Mouse (Mus musculus) erythroblast, embryonic 14.5 days (primary cell): ENCODE results near the gene Slc37a3. TPM values are rescaled to one million over a fixed set of nuclear protein-coding genes. Genes with fewer than 3 reads are reported as not detected.
A peak's percentile ranks its signal among the peaks of the same experiment; 100 is the strongest.
"Not testable (repeated sequence)": the region's sequence is repeated elsewhere in the genome, so short reads cannot be mapped to it uniquely, and the experiment has no call there.

ENCODE experiments used
- H3K27me3 ChIP-seq: 2 replicates; pipeline ENCODE4 v1.6.1; 2012; ENCODE audit warnings: inconsistent platforms; ENCODE audit not compliant: control insufficient read depth
- H3K36me3 ChIP-seq: 2 replicates; pipeline ENCODE4 v1.6.1; 2012; ENCODE audit warnings: mild to moderate bottlenecking, inconsistent platforms; ENCODE audit not compliant: control insufficient read depth
- H3K4me1 ChIP-seq: 2 replicates; pipeline ENCODE4 v1.6.1; 2012; ENCODE audit warnings: inconsistent platforms; ENCODE audit not compliant: control insufficient read depth
- H3K4me3 ChIP-seq: replicated peaks from 2 replicates; pipeline ENCODE3; 2012; ENCODE audit warnings: moderate library complexity, mild to moderate bottlenecking, inconsistent platforms
- H3K9me3 ChIP-seq: 2 replicates; pipeline ENCODE4 v1.6.1; 2012; ENCODE audit warnings: low read length, inconsistent platforms, mixed read lengths; ENCODE audit not compliant: control insufficient read depth
- GATA1 ChIP-seq: IDR thresholded peaks from 2 replicates; pipeline ENCODE4 v1.6.1; 2012; ENCODE audit warnings: low read length, inconsistent platforms, mixed read lengths
- TAL1 ChIP-seq: IDR thresholded peaks from 3 replicates; pipeline ENCODE4 v1.6.1; 2012; ENCODE audit warnings: low read length, inconsistent platforms, mixed read lengths
- polyA plus RNA-seq: library from polyadenylated mRNA; stranded (reverse); fragments of >175 nt; gene quantifications from 2 replicates; pipeline ENCODE4 v1.2.3, GENCODE M21; 2012

Gene Slc37a3
- 0.05 TPM in 1 of 2 replicates, not detected in the other for polyA plus RNA-seq

DNA sequence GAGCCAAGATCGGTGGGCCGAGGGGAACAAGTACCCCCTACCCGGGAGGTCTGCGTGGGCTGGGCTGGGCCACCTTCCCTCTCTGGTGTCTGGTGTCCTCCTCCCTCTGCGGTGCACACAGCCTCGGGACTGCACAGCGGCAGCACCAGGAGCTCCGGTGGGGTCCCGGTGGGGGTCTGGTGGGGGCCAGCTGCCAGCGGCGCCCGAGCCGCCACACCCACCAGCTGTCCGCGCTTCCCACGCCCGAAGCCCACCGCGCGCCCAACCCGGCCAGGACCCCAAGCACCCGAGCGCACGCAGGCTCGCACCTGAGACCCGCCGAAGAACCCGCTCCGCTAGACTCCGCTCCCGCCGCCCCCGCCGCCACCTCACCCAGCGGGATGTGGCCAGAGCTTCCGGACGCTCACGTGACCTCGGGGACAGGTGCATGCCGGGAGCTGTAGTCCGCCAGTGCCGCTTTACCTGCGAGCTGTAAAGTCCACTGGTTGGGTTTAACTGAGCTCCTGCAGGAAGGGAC is at the start of gene Slc37a3:
Gene Slc37a3, minus strand, starts transcription at position 365 of the 517 bp plus-strand sequence.
- H3K27me3 ChIP-seq = peaks cover 66% of the 10 kb centered on the region
- peaks cover 6% of the 10 kb centered on the region; the same call in 1 of the 2 replicates for H3K36me3 ChIP-seq
- H3K9me3 ChIP-seq = no peaks in the 10 kb centered on the region
- TF ChIP-seq GATA1 (no peak), TAL1 (no peak)
- H3K4me1 ChIP-seq = peaks cover 18% of the 10 kb centered on the region
- H3K4me3 ChIP-seq = peak within 1 kb of the TSS; percentile 82

DNA sequence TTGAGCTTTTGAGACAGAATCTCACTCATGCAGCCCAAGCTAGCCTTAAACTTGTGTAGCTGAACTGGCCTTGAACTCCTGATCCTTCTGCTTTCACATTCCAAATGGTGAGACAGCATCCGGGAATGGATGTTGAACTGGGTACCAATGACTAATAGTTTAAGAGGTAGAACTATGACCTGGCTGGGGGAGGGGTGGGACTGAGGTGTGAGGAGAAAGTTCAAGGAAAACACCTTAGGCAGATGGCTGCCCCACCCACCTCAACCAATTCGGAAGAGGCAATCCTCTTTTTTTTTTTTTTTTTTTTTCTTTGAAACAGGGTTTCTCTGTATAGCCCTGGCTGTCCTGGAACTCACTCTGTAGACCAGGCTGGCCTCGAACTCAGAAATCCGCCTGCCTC is 49.2 kb upstream of the Slc37a3 start:
- Histone ChIP-seq H3K27me3 (no peaks in the 10 kb centered on the region), H3K9me3 (peaks cover 3% of the 10 kb centered on the region), H3K4me1 (peaks cover 94% of the 10 kb centered on the region), H3K4me3 (no peak overlapping the region), H3K36me3 (peaks cover 4% of the 10 kb centered on the region)
- TF ChIP-seq GATA1 (no peak), TAL1 (no peak)

DNA sequence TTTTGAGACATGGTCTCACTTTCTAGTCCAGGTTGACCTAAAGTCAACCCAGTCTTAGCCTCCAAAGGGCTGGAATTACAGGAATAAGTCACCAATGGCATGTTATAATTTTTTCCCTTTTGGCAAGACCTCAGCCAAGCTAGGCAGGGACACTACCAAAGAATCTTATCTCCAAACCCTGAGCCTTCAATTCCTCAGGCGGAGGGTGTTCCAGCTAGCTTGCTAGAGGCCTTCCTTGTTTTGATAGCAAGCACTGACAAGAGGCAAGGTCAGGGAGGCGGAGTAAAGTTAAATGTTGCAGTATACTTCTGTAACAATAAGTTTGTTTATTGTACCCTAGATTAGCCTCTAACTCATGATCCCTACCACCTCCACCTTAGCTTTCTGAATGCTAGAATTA is 47.7 kb upstream of the Slc37a3 start:
- H3K9me3 ChIP-seq = peaks cover 3% of the 10 kb centered on the region
- TF ChIP-seq TAL1 = no peak
- no peak for TF ChIP-seq GATA1
- H3K4me1 ChIP-seq = peaks cover 96% of the 10 kb centered on the region
- H3K36me3 ChIP-seq = peaks cover 4% of the 10 kb centered on the region
- H3K4me3 ChIP-seq = peak overlapping the region; percentile 13
- H3K27me3 ChIP-seq = no peaks in the 10 kb centered on the region

DNA sequence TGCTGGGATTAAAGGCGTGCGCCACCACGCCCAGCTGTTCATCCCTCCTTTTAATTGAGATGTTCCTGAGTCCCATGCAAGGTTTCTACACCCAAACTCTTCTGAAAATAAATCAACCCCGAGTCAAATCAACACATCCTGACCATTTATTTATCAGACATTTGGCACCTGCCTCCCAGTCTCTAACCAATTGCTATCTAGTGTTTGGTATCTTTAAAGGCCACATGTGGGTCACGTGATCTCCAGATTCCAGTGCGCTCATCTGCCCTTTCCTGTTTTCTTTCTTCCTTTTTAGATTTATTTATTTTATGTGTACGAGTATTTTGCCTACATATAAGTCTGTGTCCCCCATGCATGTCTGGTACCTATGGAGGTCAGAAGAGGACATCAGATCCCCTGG is 46.2 kb upstream of the Slc37a3 start:
- Histone ChIP-seq H3K4me3 (peak overlapping the region; percentile 51), H3K4me1 (peaks cover 82% of the 10 kb centered on the region)
- peak; percentile 47; the same call in 1 of the 2 replicates for TF ChIP-seq GATA1
- TF ChIP-seq TAL1 = peak; percentile 73

DNA sequence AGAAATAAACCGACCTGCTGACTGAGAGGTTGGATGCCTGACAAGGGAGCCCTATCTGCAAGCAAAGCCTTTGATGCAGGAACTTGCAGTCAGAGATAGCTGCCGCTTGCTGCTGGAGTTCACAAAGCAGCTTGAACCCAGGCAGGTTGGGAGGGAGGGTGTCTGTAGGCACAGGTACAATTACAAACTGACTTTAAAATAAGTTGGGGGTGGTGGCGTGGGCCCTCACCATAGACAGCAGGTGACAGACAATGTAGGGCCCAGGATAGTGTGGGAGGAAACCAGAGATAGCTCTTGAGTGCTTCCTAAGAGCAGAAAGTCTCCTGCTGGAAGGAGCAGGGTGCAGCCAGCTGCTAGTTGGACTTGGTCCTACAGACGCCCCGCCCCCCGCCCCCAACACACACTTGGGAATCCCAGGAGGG is 45.7 kb upstream of the Slc37a3 start:
- TF ChIP-seq TAL1 (peak; percentile 42; the same call in 2 of the 3 replicates), GATA1 (peak; percentile 24; the same call in 1 of the 2 replicates)
- peaks cover 81% of the 10 kb centered on the region for H3K4me1 ChIP-seq
- peaks cover 14% of the 10 kb centered on the region for H3K36me3 ChIP-seq
- peaks cover 3% of the 10 kb centered on the region for H3K9me3 ChIP-seq
- peak overlapping the region; percentile 51 for H3K4me3 ChIP-seq
- H3K27me3 ChIP-seq = peaks cover 11% of the 10 kb centered on the region

More for the DNA sequence above, 46.2 kb upstream of the Slc37a3 start:
- Histone ChIP-seq H3K36me3 (peaks cover 9% of the 10 kb centered on the region), H3K9me3 (peaks cover 3% of the 10 kb centered on the region), H3K27me3 (peaks cover 7% of the 10 kb centered on the region)

DNA sequence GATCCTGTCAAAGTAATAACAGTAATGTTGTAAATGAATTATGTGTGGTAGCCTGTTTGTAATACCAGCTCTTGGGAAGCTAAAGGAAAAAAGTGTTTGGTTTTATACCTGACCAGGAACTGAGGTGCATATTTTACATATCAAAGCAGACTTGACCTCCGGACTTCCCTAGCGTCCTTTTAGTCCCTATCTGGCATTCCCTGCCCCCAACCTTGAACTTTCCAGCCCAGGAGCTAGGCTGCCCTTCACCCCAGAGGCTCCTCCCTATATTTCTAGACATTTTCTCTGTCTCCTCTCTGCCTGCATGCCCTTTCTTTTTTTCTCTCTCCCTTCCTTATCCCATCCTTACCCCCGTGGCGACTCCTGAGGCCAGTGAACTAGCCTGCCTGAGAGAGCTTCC is 43.4 kb upstream of the Slc37a3 start:
- Histone ChIP-seq H3K4me1 (peaks cover 83% of the 10 kb centered on the region), H3K4me3 (peak overlapping the region; percentile 82), H3K9me3 (peaks cover 3% of the 10 kb centered on the region), H3K36me3 (peaks cover 35% of the 10 kb centered on the region), H3K27me3 (peaks cover 11% of the 10 kb centered on the region)
- TF ChIP-seq TAL1 = no peak
- TF ChIP-seq GATA1 = no peak

DNA sequence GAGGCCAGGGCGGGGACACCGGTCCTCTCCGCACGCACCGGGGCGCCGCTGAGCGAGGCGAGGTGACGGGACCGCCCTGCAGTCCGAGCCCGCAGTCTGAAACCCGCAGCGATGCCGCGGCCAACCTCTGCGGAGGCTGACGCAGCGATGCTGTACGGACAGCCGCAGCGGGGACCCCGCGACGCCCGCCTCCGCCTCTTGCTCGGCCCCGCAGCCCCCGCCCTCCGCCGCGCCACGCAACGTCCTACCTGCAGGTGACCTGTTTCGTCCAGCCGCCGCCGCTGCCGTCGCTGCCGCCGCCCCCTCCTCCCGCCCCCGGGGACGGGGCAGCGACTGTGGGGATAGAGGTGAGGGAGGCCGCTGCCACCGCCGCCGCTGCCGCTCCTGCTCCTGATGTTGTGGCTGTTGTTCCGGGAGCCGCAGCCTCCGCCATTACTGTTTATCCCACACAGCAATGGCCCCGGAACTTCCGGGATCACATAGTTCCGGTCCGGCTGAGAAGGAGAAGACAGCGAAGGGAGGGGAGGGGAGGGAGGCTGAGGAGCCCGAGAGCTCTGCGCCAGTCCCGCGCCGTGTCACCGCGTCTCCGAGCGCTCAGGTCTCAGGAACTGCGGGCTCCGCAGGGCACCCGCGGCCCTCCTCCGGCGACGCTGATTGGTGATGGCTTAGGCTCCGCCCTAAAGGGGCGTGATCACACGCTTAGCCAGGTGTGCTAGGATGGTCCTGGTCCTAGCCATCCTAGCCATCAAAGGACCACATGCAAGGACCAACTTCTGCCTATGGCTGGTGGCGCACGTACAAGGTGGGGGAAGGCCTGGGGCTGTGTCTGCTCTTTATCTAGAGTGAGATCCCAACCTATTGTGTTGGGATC is 42.6 kb upstream of the Slc37a3 start, which contains the start of gene Mkrn1:
Gene Mkrn1, minus strand, starts transcription at position 612 of the 871 bp plus-strand sequence.
- H3K4me1 ChIP-seq = peaks cover 77% of the 10 kb centered on the region
- H3K36me3 ChIP-seq = peaks cover 39% of the 10 kb centered on the region
- TF ChIP-seq TAL1 (no peak), GATA1 (no peak)
- H3K9me3 ChIP-seq = peaks cover 3% of the 10 kb centered on the region
- peaks cover 11% of the 10 kb centered on the region for H3K27me3 ChIP-seq
- H3K4me3 ChIP-seq = peak within 1 kb of the TSS; percentile 82

DNA sequence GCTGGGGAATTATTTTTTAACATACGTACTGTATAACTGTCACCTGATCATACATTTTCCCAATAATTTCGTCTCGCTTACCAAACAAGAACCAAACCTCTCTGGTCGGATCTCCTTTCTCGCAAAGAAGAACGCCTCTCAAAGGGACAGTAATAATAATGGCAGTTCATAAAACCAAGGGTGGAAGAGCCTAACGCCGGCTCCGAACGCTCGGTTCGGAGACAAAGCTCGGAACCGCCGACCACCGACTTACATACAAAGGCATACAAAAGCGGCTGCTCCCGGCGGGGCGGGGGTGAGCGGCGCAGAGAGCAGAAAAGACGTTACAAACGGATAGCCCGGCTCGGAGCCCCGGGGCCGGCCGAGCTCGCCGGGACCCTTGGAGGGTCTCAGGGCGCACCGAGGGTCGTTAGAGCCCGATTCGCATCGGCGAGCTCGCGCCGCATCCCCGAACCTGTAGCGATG is 41.9 kb upstream of the Slc37a3 start:
- Histone ChIP-seq H3K9me3 (peaks cover 3% of the 10 kb centered on the region), H3K36me3 (peaks cover 46% of the 10 kb centered on the region), H3K4me1 (peaks cover 77% of the 10 kb centered on the region), H3K27me3 (peaks cover 11% of the 10 kb centered on the region), H3K4me3 (peak overlapping the region; percentile 82)
- TF ChIP-seq GATA1 = no peak
- TF ChIP-seq TAL1 = no peak

DNA sequence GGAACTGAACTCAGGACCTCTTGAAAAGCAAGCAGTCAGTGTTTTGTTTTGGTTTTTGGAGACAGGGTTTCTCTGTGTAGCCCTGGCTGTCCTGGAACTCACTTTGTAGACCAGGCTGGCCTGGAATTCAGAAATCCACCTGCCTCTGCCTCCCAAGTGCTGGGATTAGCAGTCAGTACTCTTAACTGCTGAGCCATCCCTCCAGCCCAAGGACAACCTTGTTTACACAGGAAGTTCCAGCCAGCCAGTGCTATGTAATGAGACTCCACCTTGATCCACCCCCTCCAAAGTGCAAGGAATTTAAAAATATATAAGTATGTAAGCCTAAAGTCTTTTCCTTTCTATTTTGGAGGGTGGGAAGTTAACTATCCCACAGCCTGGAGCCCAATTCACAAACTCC is 39.2 kb upstream of the Slc37a3 start:
- H3K4me1 ChIP-seq = peaks cover 56% of the 10 kb centered on the region
- peaks cover 62% of the 10 kb centered on the region for H3K36me3 ChIP-seq
- peak overlapping the region; percentile 82 for H3K4me3 ChIP-seq
- H3K9me3 ChIP-seq = not testable (repeated sequence)
- H3K27me3 ChIP-seq = peaks cover 11% of the 10 kb centered on the region
